Mouse (Mus musculus): ENCODE measurements around the gene Spsb1.

DNA sequence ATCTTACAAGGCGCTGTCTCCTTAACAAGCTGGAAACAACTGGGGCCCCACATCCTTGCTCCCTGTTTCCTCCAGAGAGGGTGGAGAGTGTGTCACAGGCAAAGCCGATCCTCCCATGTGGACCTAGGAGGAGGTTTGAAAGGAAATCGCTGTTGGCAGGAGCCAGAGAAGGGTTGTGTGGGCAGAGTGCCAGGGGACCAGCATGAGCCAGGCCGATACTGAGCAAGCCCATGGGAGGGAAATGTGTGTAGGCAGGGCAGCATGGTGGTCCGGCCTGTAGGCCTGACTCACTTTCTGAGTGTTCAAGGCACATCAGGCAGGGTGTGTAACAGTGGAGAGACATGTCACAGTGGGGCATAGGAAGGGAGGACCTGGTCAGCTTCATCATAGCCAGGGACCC, 11.4 kb upstream of the Spsb1 start:
- TF ChIP-seq CTCF (IDR thresholded peaks at IDR 0.05; ENCODE audit: control insufficient read depth, insufficient read depth, low read length) (no peak), POLR2A (IDR thresholded peaks at IDR 0.05; ENCODE audit: borderline replicate concordance, control insufficient read depth, low read depth, low read length) (no peak)

All from bone marrow, adult 2 months (tissue).